Mouse (Mus musculus): ENCODE data around the gene Wdr48.
A peak's percentile ranks its signal among the peaks of the same experiment; 100 is the strongest.

Wdr48 gene

GRCm38 (mm10) chr9:119923462-119923861 is 28.8 kb downstream of the Wdr48 start:
- no peak for DNase-seq (ENCODE audit: extremely low read depth, insufficient read length, low spot score)

- DNase-seq (ENCODE audit: extremely low read depth, insufficient read length, low spot score): no peak
These were observed 30.5 kb downstream of the Wdr48 start for GRCm38 (mm10) chr9:119925120-119925657.

- no peak for DNase-seq (ENCODE audit: extremely low read depth, insufficient read length, low spot score)
These were observed 31.1 kb downstream of the Wdr48 start for GRCm38 (mm10) chr9:119925729-119926128.

GRCm38 (mm10) chr9:119926497-119926896 is 31.8 kb downstream of the Wdr48 start:
- no peak for DNase-seq (ENCODE audit: extremely low read depth, insufficient read length, low spot score)

- DNase-seq (ENCODE audit: extremely low read depth, insufficient read length, low spot score): no peak
These were observed 37.7 kb downstream of the Wdr48 start for GRCm38 (mm10) chr9:119932358-119932757.

- no peak for DNase-seq (ENCODE audit: extremely low read depth, insufficient read length, low spot score)
These were observed 39.0 kb downstream of the Wdr48 start for GRCm38 (mm10) chr9:119933675-119934074.

- DNase-seq (ENCODE audit: extremely low read depth, insufficient read length, low spot score): peak; percentile 89
These were observed 42.5 kb downstream of the Wdr48 start, which contains the start of the genes Gorasp1 and Ttc21a for GRCm38 (mm10) chr9:119937005-119937773. TSS of gene Gorasp1 (minus strand) at chr9:119937565. TSS of gene Ttc21a (plus strand) at chr9:119937606.

GRCm38 (mm10) chr9:119938496-119938895 is 43.8 kb downstream of the Wdr48 start:
- DNase-seq (ENCODE audit: extremely low read depth, insufficient read length, low spot score): no peak

GRCm38 (mm10) chr9:119939646-119940045 is 45.0 kb downstream of the Wdr48 start:
- DNase-seq (ENCODE audit: extremely low read depth, insufficient read length, low spot score): no peak

GRCm38 (mm10) chr9:119941407-119941806 is 46.7 kb downstream of the Wdr48 start:
- DNase-seq (ENCODE audit: extremely low read depth, insufficient read length, low spot score): no peak

GRCm38 (mm10) chr9:119941861-119942260 is 47.2 kb downstream of the Wdr48 start:
- DNase-seq (ENCODE audit: extremely low read depth, insufficient read length, low spot score): no peak

GRCm38 (mm10) chr9:119943326-119943725 is 48.6 kb downstream of the Wdr48 start:
- no peak for DNase-seq (ENCODE audit: extremely low read depth, insufficient read length, low spot score)

GRCm38 (mm10) chr9:119945173-119945900 is 50.7 kb downstream of the Wdr48 start:
- no peak for DNase-seq (ENCODE audit: extremely low read depth, insufficient read length, low spot score)

- no peak for DNase-seq (ENCODE audit: extremely low read depth, insufficient read length, low spot score)
These were observed 54.1 kb downstream of the Wdr48 start for GRCm38 (mm10) chr9:119948804-119949203.

GRCm38 (mm10) chr9:119950434-119950833 is 55.8 kb downstream of the Wdr48 start:
- DNase-seq (ENCODE audit: extremely low read depth, insufficient read length, low spot score): no peak

- no peak for DNase-seq (ENCODE audit: extremely low read depth, insufficient read length, low spot score)
These were observed 56.7 kb downstream of the Wdr48 start for GRCm38 (mm10) chr9:119951388-119951787.

- no peak for DNase-seq (ENCODE audit: extremely low read depth, insufficient read length, low spot score)
These were observed 64.2 kb downstream of the Wdr48 start for GRCm38 (mm10) chr9:119958835-119959234.

GRCm38 (mm10) chr9:119962216-119962615 is 67.5 kb downstream of the Wdr48 start:
- DNase-seq (ENCODE audit: extremely low read depth, insufficient read length, low spot score): no peak

GRCm38 (mm10) chr9:119962987-119963667 is 68.4 kb downstream of the Wdr48 start:
- peak; percentile 62 for DNase-seq (ENCODE audit: extremely low read depth, insufficient read length, low spot score)

GRCm38 (mm10) chr9:119964206-119964605 is 69.5 kb downstream of the Wdr48 start:
- no peak for DNase-seq (ENCODE audit: extremely low read depth, insufficient read length, low spot score)

GRCm38 (mm10) chr9:119965186-119965585 is 70.5 kb downstream of the Wdr48 start:
- no peak for DNase-seq (ENCODE audit: extremely low read depth, insufficient read length, low spot score)

Data from 3134 (cell line).